Mouse (Mus musculus) adipose tissue, adult 10 weeks (tissue): ENCODE data around the gene Stac2. TPM values are rescaled to one million over a fixed set of nuclear protein-coding genes. Genes with fewer than 3 reads are reported as not detected.

Source experiments
- polyA plus RNA-seq: library from polyadenylated mRNA; stranded (reverse); fragments of 350-450 nt; fragmentation: Illumina TruSeq; extraction: RNeasy Lipid Tissue Mini Kit (QIAGEN cat#74804); gene quantifications from one replicate; pipeline ENCODE4 v1.2.3, GENCODE M21; 2014; ENCODE audit warnings: low read depth, low replicate concordance

Gene Stac2
- 4.1 TPM for polyA plus RNA-seq

DNA sequence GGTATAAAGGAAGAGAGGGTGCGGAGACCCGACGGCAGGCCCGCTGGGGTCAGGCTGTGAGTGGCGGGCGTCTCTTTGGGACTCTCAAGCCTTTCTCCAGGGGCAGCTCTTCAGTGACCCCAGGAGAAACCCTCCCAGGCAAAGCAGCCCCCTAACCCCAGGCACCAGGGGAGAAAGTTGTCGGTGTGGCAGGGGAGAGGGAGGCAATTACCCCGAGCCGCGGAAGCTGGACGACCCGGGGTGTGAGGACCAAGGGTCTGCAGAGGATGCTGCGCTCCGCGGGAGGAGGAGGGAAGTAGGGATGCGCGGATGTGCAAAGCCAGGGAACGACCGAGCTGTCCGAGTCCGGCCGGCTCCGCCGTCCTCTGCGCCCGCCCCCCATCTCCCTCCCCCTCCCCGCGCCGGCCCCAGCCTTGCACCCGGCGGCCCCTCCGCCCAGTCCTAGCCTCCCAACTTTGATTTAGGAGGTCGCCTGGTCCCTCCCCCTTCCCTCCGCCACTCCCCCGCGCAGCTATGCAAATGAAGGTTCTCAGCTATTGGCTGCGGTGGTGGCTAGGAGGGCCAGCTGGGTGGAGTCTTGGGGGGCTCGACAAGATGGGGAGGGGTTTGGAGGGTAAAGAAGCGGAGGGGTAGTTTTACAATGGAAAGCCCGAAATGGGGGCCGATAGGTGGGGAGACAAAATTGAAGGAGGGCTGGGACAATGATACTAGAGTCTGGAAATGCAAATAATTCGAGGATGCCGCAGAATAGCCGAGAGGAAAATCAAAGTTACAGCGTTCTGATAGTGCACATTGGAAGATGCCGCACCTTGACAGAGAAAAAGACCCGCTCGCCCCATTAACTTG lies at the start of gene Stac2:
TSS of gene Stac2 (minus strand) at position 474 of the 846 bp plus-strand sequence.

DNA sequence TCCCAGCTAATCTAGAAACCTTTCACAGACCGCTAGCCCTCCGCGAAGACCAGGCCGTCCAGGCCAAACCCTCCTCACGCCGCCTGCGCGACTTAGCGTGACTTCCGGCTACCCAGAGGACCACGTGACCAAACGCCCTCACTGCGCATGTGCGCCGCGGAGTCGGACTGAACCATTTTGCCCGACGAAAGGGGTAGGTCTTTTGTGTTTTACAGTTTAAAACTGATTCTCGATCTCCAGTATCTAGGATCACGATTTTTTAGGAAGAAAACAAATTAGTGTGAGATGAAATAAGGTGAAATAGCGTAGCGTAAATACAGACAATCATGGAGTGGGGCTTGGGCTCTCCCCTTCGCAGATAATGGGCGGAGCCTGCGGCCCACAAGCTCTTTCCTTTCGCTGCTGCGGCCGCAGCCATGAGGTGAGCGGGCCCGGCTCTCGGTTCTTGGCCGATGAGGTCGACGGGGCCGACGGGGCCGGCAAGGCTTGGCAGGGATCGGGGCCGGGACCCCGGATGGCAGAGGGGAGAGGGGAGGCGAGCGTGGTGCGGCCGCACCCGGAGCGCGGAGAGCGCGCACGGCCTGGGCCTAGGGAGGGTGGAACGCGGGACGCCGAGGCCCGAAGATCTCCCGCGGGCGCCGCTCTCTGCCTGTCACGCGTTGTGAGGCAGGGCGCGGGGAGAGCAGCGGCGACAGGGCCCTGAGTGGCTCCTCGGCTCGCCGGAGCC lies 26.5 kb downstream of the Stac2 start, which contains the start of gene Rpl19:
TSS of gene Rpl19 (plus strand) at position 141 of the 727 bp plus-strand sequence.

DNA sequence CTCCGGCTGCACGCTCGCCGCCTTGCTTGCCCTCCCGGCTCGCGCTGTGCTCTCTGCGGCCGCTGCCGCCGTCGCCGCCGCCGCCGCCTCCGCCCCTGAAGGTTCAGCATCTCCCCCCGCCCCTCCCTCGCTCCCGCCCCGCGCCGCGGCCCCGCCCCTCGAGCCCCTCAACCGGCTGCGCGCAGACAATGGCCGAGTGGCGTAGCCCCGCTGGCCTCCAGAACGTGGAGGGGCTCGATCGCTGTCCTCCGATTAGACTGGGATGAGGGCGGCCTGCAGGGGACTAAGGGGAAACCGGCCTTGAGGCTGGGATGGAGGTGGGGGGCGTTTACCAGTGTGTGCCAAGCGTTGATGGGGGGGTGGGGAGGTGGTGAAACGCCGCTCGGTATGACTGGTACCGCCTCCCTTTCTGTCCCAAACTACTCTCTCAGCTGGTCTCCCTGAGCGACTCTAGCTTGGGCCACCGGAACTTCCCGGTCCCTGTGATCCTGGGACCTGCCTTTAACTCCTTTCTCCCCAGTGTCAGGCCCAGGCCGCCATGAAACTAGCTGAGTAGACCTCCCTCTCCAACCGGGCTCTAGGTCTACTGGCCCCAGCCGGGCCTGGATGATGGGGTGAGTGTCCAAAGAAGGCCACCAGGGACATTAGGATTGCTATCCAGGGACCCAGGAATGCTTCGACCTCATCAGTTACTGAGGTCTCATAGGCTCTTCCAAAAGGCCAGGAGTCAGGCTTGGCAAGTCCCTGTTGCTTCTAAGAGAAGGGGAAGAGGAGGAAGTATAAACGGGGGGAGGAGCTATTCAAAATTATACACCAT lies 30.5 kb downstream of the Stac2 start, which contains the start of gene Cacnb1:
TSS of gene Cacnb1 (minus strand) at position 480 of the 817 bp plus-strand sequence.

DNA sequence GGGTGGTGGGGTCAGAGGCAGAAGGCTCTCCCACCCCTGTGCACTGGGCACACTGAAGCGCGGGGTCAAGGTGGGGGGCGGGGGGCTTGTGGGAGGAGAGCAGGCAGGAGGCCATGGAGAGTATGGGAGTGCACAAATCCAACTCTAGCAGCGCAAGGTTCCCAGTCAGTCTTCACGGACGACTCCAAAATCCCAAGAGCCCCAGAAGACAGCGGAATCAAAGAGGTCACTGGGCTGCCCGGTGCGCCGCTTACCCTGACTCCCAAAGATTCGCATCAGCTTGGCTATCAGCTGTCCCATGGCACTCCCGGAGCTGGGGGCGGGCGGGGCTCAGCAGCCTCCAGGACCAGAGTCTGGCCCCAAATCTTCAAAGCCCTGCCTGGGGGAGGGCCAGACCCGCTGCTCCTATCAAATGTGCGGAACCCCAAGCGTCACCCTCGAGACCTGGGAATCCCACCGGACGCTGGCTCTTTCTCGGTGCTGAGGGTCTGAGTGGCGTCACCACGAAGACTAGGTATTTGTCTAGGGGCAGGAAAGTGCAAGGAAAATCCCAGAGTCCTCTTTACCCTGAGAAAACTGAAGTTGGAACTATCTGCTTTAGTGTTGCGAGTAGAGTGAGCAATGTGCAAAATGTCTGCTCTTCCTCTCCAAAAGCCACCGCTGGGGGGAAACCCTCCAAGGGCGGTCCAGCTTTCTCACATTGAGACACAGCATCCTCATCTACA lies 57.5 kb downstream of the Stac2 start, which contains the start of gene Arl5c:
TSS of gene Arl5c (minus strand) at position 618 of the 725 bp plus-strand sequence.

Other genes with a start within 250 kb of the Stac2 start
- gene B230217C12Rik, start 212.7 kb downstream of the Stac2 start, polyA plus RNA-seq, result 2.3 TPM
- gene Fbxo47, start 169.3 kb downstream of the Stac2 start, polyA plus RNA-seq, result 0.99 TPM
- 9.1 TPM for gene Plxdc1, start 67.0 kb downstream of the Stac2 start, polyA plus RNA-seq
- gene Arl5c, start 57.3 kb downstream of the Stac2 start, polyA plus RNA-seq, result 2.7 TPM
- 8.8 TPM for gene Cacnb1, start 30.4 kb downstream of the Stac2 start, polyA plus RNA-seq
- 1,932 TPM for gene Rpl19, start 26.8 kb downstream of the Stac2 start, polyA plus RNA-seq
- gene Fbxl20, start 96.9 kb upstream of the Stac2 start, polyA plus RNA-seq, result 23.9 TPM
- 14.9 TPM for gene Med1, start 139.8 kb upstream of the Stac2 start, polyA plus RNA-seq
- gene Cdk12, start 149.6 kb upstream of the Stac2 start, polyA plus RNA-seq, result 16.7 TPM